Mouse (Mus musculus): ENCODE measurements around the gene Fam120b.
"Not testable (repeated sequence)": the region's sequence is repeated elsewhere in the genome, so short reads cannot be mapped to it uniquely, and the experiment has no call there.

Gene Fam120b

GRCm38 (mm10) chr17:15431551-15431950, 35.5 kb downstream of the Fam120b start:
- DNase-seq (ENCODE audit: low read depth, low spot score), result no peak

- DNase-seq (ENCODE audit: low read depth, low spot score), result no peak
These were observed 36.0 kb downstream of the Fam120b start for GRCm38 (mm10) chr17:15432036-15432435.

- no peak for DNase-seq (ENCODE audit: low read depth, low spot score)
These were observed 38.7 kb downstream of the Fam120b start for GRCm38 (mm10) chr17:15434748-15435147.

GRCm38 (mm10) chr17:15440067-15440462, 44.1 kb downstream of the Fam120b start:
- no peak for DNase-seq (ENCODE audit: low read depth, low spot score)

DNA sequence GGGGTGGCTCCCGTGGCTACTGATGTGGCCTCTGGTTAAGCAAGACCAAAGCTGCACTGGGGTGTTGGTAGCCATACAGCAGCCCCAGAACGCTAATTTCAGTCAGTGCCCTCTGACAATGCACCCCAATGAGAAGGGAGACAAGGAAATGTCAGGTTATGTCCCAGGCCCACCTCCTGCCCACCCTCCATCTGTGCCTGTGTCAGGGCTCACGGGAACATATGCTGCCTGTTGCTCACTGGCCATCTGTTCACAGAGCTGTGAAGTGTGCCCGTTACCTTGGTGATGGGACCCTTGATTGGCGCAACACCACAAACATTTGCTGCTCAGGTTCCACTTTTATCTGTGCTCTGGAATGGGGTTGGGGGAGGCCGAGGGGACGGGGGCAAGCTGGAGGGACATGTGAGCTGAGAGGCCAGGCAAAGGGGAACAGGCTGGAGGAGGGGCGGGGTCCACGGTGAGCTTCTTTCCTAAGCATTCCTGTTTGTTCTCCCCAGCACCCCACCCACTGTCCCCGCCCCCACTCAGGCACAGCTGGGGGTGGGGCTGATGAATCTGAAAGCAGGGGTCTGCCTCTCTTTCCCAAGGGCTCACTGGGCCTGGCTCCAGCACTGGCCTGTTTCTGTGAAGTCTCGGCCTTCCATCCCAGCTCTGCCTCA, 44.6 kb downstream of the Fam120b start:
- DNase-seq (ENCODE audit: low read depth, low spot score), result peak; percentile 85

DNA sequence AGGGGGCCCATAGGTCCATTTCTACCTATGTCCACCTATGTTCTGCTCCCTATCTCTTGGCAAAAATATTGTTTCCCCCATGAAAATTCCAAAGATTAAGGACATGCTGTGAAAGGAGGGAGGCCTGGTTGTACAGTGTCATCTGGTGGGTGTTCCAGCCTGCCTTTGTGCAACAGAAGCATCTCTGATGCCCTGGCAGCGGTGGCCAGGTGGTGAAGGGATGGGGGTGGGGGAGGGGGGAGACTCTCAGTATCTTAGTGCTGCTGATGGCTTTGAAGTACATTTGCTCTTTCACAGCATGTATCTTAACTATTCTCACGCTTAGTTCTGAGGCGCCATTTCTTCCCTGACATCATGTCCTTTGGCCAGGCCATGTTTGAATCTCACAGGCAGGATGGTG, 49.4 kb downstream of the Fam120b start:
- DNase-seq (ENCODE audit: low read depth, low spot score), result no peak

DNA sequence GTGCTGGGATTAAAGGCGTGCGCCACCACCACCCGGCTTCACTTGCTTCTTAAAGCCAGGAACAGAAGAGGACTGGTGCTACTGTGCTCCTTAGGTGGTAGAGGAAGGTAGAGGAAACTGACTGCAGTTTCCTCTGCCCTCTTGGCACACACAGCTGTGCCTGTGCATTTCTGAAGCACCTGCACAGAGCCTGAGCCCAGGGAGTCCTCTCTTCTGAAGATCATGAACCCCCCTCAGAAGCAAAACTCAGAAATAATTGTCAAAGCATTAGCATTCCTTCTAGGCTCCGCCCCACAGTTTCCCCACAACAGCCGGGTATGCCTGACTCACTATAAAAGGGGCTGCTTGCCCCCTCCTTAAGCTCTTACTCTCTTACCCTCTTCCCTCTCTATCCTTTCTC, 51.8 kb downstream of the Fam120b start:
- no peak for DNase-seq (ENCODE audit: low read depth, low spot score)

GRCm38 (mm10) chr17:15449144-15449543, 53.1 kb downstream of the Fam120b start:
- DNase-seq (ENCODE audit: low read depth, low spot score), result not testable (repeated sequence)

- no peak for DNase-seq (ENCODE audit: low read depth, low spot score)
These were observed 53.6 kb downstream of the Fam120b start for GRCm38 (mm10) chr17:15449606-15450005.

DNA sequence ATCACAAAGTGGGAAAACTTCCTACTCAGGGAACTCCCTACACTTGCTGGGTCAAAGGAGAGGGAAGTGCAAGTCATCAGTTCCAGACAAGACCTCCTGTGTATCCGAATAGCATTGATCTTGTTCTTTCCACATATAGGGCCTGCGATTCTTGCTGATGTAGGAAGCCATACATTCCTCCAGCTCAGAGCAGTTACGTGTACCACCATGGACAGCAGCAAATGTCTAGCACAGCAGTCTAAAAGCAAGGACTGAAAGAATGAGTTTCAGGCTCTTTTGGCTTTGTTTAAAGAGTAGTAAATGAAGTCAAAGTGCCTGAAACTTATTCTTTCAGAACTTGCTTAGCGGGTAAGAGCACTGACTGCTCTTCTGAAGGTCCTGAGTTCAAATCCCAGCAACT, 59.2 kb downstream of the Fam120b start:
- no peak for DNase-seq (ENCODE audit: low read depth, low spot score)

DNA sequence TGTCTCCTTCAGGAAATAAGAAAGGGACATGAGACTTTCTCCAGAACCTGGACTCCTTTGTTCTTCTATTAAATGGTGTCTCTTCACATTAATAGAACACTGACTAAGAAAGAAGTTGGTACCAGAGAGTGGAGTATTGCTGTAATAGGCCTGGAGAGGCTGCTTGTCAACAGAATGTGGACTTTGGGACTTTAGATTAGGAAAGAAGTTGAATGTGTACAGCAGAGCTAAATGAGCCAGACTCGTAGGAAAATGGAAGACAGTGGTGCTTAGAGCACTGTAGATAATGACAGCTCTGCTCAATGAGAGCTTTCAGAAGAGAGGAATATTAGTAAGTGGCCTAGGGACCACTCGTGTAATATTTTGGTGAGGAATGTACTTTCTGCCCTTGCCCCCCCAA, 60.6 kb downstream of the Fam120b start:
- no peak for DNase-seq (ENCODE audit: low read depth, low spot score)

GRCm38 (mm10) chr17:15459761-15460160, 63.8 kb downstream of the Fam120b start:
- no peak for DNase-seq (ENCODE audit: low read depth, low spot score)

- no peak for DNase-seq (ENCODE audit: low read depth, low spot score)
These were observed 66.0 kb downstream of the Fam120b start for GRCm38 (mm10) chr17:15461921-15462495.

DNA sequence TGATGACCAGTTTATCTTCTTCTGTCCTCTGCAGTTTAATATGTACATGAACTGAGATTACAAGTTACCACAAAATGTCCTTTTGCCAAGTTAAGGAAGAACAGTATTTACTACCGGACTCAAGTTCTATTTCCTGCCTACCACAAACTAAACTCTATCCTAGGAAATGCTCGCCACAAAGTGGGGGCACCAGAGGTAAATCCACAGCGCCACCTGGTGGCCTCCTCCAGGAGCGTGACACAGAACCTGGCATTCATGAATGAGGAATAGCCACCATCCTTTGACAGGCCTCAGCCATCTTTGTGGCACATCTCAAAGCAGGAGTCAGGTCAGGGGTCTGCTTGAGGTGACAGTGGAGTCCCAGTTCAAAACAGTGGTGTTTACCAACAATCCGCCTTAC, 71.7 kb downstream of the Fam120b start:
- DNase-seq (ENCODE audit: low read depth, low spot score), result peak; percentile 83

- DNase-seq (ENCODE audit: low read depth, low spot score), result no peak
These were observed 76.7 kb downstream of the Fam120b start for GRCm38 (mm10) chr17:15472671-15473070.

All from mesoderm, embryonic 11.5 days (tissue).